Mouse (Mus musculus): ENCODE data around the gene Meis1. TPM values are rescaled to one million over a fixed set of nuclear protein-coding genes. Genes with fewer than 3 reads are reported as not detected.

Gene Meis1
- polyA plus RNA-seq, 1 experiment from 2014 or later, result 178 TPM

DNA sequence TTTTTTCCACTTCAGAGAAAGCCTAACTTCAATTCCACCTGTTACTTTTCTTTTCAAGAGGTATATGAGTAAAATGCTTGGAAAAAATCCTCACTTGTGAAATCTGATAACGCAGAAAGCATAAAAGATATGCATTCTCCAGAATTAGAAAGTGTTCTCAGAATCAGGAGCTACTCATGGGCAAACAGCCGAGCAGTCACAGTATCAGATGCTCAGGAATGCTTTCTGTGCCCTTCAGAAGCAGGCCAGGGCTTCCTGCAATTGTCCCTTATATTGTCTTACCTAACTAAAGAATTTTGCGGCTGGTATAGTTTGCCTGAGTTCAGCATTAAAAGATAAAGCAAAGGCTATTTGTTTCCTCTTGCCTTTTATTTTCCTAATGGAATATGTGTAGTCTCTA is 71.4 kb downstream of the Meis1 start:
- Histone ChIP-seq H3K27ac (no peak overlapping the region), H3K27me3 (ENCODE audit: control insufficient read depth, insufficient read depth, low read length) (no peaks in the 10 kb centered on the region), H3K4me1 (replicated peaks; ENCODE audit: control insufficient read depth, insufficient read depth, low read length) (peaks cover 46% of the 10 kb centered on the region), H3K4me2 (replicated peaks) (no peak overlapping the region), H3K4me3 (replicated peaks; ENCODE audit: low read length) (no peak overlapping the region), H3K9me3 (ENCODE audit: control insufficient read depth, low read length) (no peaks in the 10 kb centered on the region), H3K9ac (no peak overlapping the region), H3K36me3 (replicated peaks; ENCODE audit: control insufficient read depth, insufficient read depth) (peaks cover 11% of the 10 kb centered on the region)
- no peak for DNase-seq (ENCODE audit: low spot score)
- WGBS, result 77% methylated on average over 3 of the region's 3 CpGs
- ATAC-seq (ENCODE audit: low FRiP score), result no peak

DNA sequence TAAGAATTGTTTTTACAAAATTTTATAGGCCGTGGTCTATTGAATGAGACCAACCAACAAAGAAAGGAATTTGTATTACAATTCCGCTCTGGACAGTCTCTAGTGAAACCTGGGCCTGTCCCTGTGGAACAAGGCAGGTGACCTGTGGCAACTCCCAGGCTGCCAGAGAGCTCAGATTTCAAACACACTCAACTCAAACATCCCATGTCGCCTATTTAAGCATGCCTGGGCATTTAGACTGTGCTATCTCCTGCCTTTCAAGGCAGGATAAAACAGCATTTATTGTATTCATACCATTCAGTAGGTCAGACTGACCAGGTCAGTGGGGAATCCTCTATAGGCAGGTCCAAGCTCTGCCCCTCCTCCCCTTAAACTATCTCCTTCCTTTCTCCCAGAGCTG is 73.0 kb downstream of the Meis1 start:
- peaks cover 9% of the 10 kb centered on the region for H3K36me3 ChIP-seq (replicated peaks; ENCODE audit: control insufficient read depth, insufficient read depth)
- H3K4me2 ChIP-seq (replicated peaks), result no peak overlapping the region
- no peak overlapping the region for H3K4me3 ChIP-seq (replicated peaks; ENCODE audit: low read length)
- DNase-seq (ENCODE audit: low spot score) (no peak), ATAC-seq (ENCODE audit: low FRiP score) (no peak)
- no peaks in the 10 kb centered on the region for H3K27me3 ChIP-seq (ENCODE audit: control insufficient read depth, insufficient read depth, low read length)
- peaks cover 60% of the 10 kb centered on the region for H3K4me1 ChIP-seq (replicated peaks; ENCODE audit: control insufficient read depth, insufficient read depth, low read length)
- 45% methylated on average over 3 of the region's 3 CpGs for WGBS
- peak overlapping the region; percentile 67 for H3K27ac ChIP-seq
- H3K9ac ChIP-seq, result no peak overlapping the region
- no peaks in the 10 kb centered on the region for H3K9me3 ChIP-seq (ENCODE audit: control insufficient read depth, low read length)

DNA sequence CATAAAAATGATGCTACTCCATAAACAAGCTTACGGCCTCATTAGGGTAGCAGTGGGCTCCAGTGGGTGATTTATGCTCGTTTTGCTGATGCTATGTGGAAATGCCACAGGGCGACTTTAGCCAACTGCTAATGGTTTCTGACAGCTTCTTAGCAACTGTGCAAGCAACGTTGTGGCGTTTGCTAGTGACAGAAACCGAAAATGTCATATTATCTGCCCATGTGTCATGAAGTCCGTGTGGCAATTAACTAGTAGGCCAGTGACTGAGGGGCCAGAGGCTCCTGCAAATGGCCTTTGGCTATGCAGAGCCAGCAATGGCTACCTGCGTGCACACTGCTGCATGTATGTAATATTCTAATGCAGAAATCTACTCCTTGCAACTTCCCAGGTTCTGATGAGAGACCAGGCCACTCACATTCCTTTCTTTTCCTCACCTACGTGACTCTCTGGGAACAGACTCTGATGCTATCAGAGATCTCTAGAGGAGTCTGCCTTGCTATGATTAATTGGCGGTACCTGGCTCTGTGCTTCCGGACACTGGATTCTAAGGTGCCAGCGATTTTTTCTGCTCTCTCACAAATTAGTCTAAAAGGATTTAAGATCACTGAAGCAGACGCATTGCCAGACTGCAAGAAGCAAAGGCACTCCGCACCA is 73.7 kb downstream of the Meis1 start:
- no peak for DNase-seq (ENCODE audit: low spot score)
- 0 out of 2 replicates have a peak overlapping the region, but pooled peaks have one; percentile 4 for H3K4me2 ChIP-seq (replicated peaks)
- no peaks in the 10 kb centered on the region for H3K27me3 ChIP-seq (ENCODE audit: control insufficient read depth, insufficient read depth, low read length)
- peak; percentile 44; the same call in 1 of the 2 replicates for ATAC-seq (ENCODE audit: low FRiP score)
- H3K9ac ChIP-seq, result no peak overlapping the region
- peaks cover 58% of the 10 kb centered on the region for H3K4me1 ChIP-seq (replicated peaks; ENCODE audit: control insufficient read depth, insufficient read depth, low read length)
- WGBS, result 40% methylated on average over 14 of the region's 14 CpGs
- H3K4me3 ChIP-seq (replicated peaks; ENCODE audit: low read length), result no peak overlapping the region
- no peaks in the 10 kb centered on the region for H3K9me3 ChIP-seq (ENCODE audit: control insufficient read depth, low read length)
- H3K36me3 ChIP-seq (replicated peaks; ENCODE audit: control insufficient read depth, insufficient read depth), result peaks cover 4% of the 10 kb centered on the region
- H3K27ac ChIP-seq, result peak overlapping the region; percentile 67; the same call in 1 of the 2 replicates

DNA sequence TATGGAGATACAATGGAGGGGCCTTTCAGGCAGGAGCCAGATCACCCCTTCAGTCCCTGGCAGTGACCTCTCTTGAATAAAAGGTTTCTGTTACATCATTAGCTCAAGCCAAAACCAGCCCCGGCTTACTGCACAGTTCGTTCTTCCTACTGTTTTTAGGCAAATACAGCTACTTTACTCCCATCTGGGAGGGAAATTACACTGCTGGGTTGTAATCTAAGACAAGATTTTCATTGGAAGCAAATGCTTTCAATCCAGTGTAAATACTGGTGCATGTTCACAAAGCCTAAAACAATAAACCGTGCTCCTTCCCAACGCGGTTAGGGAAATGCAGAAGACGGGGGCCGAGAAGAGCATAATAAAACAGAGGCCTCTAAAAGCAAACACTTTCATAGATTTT is 74.6 kb downstream of the Meis1 start:
- DNase-seq (ENCODE audit: low spot score) (no peak), ATAC-seq (ENCODE audit: low FRiP score) (no peak)
- 63% methylated on average over 7 of the region's 7 CpGs for WGBS
- no peaks in the 10 kb centered on the region for H3K27me3 ChIP-seq (ENCODE audit: control insufficient read depth, insufficient read depth, low read length)
- H3K36me3 ChIP-seq (replicated peaks; ENCODE audit: control insufficient read depth, insufficient read depth), result peaks cover 4% of the 10 kb centered on the region
- peaks cover 61% of the 10 kb centered on the region for H3K4me1 ChIP-seq (replicated peaks; ENCODE audit: control insufficient read depth, insufficient read depth, low read length)
- H3K27ac ChIP-seq, result peak overlapping the region; percentile 58
- no peak overlapping the region for H3K4me2 ChIP-seq (replicated peaks)
- H3K9ac ChIP-seq, result no peak overlapping the region
- H3K9me3 ChIP-seq (ENCODE audit: control insufficient read depth, low read length), result no peaks in the 10 kb centered on the region
- H3K4me3 ChIP-seq (replicated peaks; ENCODE audit: low read length), result no peak overlapping the region

DNA sequence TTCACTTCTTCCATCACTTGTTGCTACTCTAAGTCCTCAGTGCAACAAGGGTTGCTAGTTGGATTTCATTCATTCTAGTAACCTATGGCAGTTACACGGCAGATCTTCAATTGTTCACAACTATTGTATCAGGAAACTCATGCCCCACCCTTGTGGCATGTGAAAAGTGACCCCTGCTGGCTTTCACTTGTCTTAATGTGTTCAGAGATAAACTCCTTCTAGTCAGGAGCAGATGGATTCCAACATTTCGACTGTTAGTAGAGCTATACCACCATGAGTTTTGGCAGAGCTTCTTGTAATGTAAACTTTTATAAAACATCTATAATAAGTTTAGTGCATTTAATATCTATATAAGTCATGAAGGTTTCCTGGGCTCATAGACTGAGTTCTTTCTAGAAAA is 75.8 kb downstream of the Meis1 start:
- H3K4me2 ChIP-seq (replicated peaks), result no peak overlapping the region
- DNase-seq (ENCODE audit: low spot score) (no peak), ATAC-seq (ENCODE audit: low FRiP score) (no peak)
- H3K4me1 ChIP-seq (replicated peaks; ENCODE audit: control insufficient read depth, insufficient read depth, low read length), result peaks cover 61% of the 10 kb centered on the region
- no peaks in the 10 kb centered on the region for H3K9me3 ChIP-seq (ENCODE audit: control insufficient read depth, low read length)
- H3K36me3 ChIP-seq (replicated peaks; ENCODE audit: control insufficient read depth, insufficient read depth), result peaks cover 4% of the 10 kb centered on the region
- H3K27me3 ChIP-seq (ENCODE audit: control insufficient read depth, insufficient read depth, low read length), result no peaks in the 10 kb centered on the region
- H3K9ac ChIP-seq, result no peak overlapping the region
- whole genome bisulfite sequencing, result 63% methylated on average over 2 of the region's 2 CpGs
- H3K4me3 ChIP-seq (replicated peaks; ENCODE audit: low read length), result no peak overlapping the region
- H3K27ac ChIP-seq, result no peak overlapping the region

DNA sequence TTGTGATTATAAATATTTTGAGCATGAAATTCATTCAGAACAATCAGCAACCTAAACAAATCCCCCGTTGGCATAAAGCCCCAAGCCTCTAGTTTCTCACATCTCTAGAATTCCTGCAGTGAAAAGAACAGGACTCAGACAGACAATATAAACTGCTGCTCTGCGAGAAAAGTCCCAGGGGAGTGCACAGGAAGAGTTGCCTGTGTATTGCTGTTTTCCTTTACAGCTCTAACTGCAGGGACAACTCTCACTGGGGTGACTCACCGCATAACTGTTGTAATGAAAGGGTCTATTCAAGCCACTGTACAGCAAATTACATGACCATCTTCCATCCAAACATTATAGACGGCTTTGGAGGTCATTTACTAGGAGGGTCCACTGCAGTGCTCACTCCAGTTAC is 77.9 kb downstream of the Meis1 start:
- 21% methylated on average over 4 of the region's 4 CpGs for WGBS
- no peak for ATAC-seq (ENCODE audit: low FRiP score)
- no peak overlapping the region for H3K4me2 ChIP-seq (replicated peaks)
- H3K9me3 ChIP-seq (ENCODE audit: control insufficient read depth, low read length), result no peaks in the 10 kb centered on the region
- H3K27ac ChIP-seq, result 0 out of 2 replicates have a peak overlapping the region, but pooled peaks have one; percentile 24
- no peak for DNase-seq (ENCODE audit: low spot score)
- no peak overlapping the region for H3K9ac ChIP-seq
- H3K36me3 ChIP-seq (replicated peaks; ENCODE audit: control insufficient read depth, insufficient read depth), result no peaks in the 10 kb centered on the region; the same call in 1 of the 2 replicates
- no peaks in the 10 kb centered on the region for H3K27me3 ChIP-seq (ENCODE audit: control insufficient read depth, insufficient read depth, low read length)
- no peak overlapping the region for H3K4me3 ChIP-seq (replicated peaks; ENCODE audit: low read length)
- peaks cover 50% of the 10 kb centered on the region for H3K4me1 ChIP-seq (replicated peaks; ENCODE audit: control insufficient read depth, insufficient read depth, low read length)

DNA sequence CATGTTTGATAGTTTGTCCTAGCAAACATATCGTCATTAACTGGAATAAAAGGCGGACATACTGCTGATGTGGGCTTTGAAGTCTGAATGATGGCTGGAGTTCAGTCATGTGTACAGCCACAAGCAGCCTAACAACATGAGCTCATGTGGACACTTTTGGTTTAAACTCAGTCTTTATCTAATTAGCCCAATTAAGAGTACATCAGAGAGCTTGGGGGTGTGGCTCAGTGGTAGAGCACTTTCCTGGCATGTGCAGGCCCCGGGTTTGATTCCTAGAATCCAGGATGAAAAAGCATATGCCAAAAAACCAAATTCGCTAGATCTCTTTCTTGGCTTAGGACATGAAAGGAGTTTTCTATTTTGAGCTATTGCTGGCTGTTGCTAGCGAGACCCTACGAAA is 83.9 kb downstream of the Meis1 start:
- WGBS, result 79% methylated on average over 6 of the region's 6 CpGs
- ATAC-seq (ENCODE audit: low FRiP score) (no peak), DNase-seq (ENCODE audit: low spot score) (no peak)
- no peaks in the 10 kb centered on the region for H3K27me3 ChIP-seq (ENCODE audit: control insufficient read depth, insufficient read depth, low read length)
- H3K27ac ChIP-seq, result no peak overlapping the region
- no peak overlapping the region for H3K9ac ChIP-seq
- no peak overlapping the region for H3K4me2 ChIP-seq (replicated peaks)
- peaks cover 29% of the 10 kb centered on the region for H3K4me1 ChIP-seq (replicated peaks; ENCODE audit: control insufficient read depth, insufficient read depth, low read length)
- H3K9me3 ChIP-seq (ENCODE audit: control insufficient read depth, low read length), result no peaks in the 10 kb centered on the region
- H3K4me3 ChIP-seq (replicated peaks; ENCODE audit: low read length), result no peak overlapping the region
- H3K36me3 ChIP-seq (replicated peaks; ENCODE audit: control insufficient read depth, insufficient read depth), result peaks cover 5% of the 10 kb centered on the region; the same call in 1 of the 2 replicates

DNA sequence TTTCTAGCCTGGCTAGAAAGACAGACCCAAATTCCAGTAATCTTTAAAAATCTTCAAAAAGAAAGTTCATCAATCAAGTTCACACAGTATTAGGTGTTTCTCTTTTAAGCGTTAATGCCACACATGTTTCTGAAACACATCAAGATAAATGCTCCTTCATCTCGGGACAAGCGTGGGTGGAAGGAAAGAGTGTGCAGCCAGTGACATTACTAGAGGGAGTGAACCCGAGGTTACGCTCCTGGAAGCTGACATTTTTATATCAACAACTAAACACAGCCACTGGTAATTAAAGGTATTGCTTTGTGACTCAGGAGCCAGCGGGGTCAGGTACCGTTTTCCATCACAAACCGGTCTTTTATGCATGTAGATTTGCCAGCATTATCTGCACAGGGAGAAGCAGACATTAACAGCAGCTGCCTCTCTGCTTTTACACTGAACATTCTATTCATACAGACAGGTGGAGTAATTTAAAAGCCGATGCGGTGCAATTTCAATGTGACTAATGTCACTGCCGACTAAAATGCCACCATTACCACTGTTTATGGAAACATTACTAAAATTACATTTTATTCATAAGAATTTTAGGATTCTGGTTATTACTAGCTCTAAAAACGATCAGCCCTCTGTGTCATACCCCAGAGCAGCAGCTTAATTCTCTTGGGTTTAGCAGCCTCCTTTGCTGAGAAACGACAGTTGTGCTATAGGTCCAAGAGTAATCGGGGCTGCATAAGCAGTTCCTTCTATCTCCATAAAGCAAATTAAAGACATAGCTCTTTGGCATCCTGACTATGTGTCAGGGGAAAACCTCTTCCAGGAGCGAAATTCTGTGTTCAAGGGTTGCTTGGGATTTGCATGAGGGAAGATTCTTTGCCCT is 87.5 kb downstream of the Meis1 start:
- H3K4me2 ChIP-seq (replicated peaks), result peak overlapping the region; percentile 36
- 38% methylated on average over 15 of the region's 15 CpGs for WGBS
- peak overlapping the region; percentile 79 for H3K27ac ChIP-seq
- peaks cover 44% of the 10 kb centered on the region for H3K4me1 ChIP-seq (replicated peaks; ENCODE audit: control insufficient read depth, insufficient read depth, low read length)
- DNase-seq (ENCODE audit: low spot score), result no peak
- peak overlapping the region; percentile 47 for H3K9ac ChIP-seq
- no peak for ATAC-seq (ENCODE audit: low FRiP score)
- no peaks in the 10 kb centered on the region for H3K9me3 ChIP-seq (ENCODE audit: control insufficient read depth, low read length)
- H3K36me3 ChIP-seq (replicated peaks; ENCODE audit: control insufficient read depth, insufficient read depth), result peaks cover 5% of the 10 kb centered on the region; the same call in 1 of the 2 replicates
- H3K27me3 ChIP-seq (ENCODE audit: control insufficient read depth, insufficient read depth, low read length), result no peaks in the 10 kb centered on the region
- no peak overlapping the region for H3K4me3 ChIP-seq (replicated peaks; ENCODE audit: low read length)
